Mouse (Mus musculus): Measurements from ENCODE around the gene Col6a6. TPM values are rescaled to one million over a fixed set of nuclear protein-coding genes. Genes with fewer than 3 reads are reported as not detected.
"Not testable (repeated sequence)": the region's sequence is repeated elsewhere in the genome, so short reads cannot be mapped to it uniquely, and the experiment has no call there.

Col6a6 gene
- 0.19 and 0.23 TPM in 2 replicates for polyA plus RNA-seq (2012; rRNA removed)

DNA sequence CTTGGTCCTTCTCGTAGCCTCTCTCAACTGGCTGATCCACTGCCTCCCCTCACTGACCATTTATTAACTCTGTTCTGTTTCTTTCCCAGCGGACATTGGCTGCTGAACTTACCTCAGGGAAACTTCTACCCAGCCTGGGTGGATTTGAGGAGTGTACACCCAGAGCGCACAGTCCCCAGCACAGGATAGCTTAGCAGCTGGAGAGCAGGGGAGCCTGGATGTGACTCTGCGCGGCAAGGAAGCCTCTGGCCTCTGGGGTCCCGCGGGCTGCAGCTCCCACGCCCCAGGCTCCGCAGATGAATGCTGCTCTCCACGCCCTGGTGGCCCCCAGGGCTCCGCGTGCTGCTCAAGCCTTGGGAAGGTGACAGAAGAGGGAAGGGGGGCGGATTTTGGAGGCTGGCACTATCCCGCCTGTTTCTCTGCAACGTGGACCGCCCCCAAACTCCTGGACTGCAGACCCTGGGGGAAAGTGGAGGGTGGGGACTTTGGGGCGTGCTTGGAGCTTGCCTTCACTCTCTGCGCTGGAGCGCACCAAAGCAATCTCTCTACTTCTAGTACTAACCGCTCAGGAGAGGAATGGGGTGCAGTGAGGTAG is at the start of gene Col6a6:
Col6a6 (minus strand) TSS at position 370 of the 595 bp plus-strand sequence.
- no peak for TF ChIP-seq POLR2A (IDR thresholded peaks at IDR 0.05; ENCODE audit: extremely low read depth, insufficient read depth, low read length)
- TF ChIP-seq CTCF (IDR thresholded peaks at IDR 0.05; ENCODE audit: extremely low read depth, insufficient read depth, low read length): no peak
- no peaks in the 10 kb centered on the region for H3K4me1 ChIP-seq (ENCODE audit: control insufficient read depth, insufficient read depth, low read length)
- no peak within 1 kb of the TSS for H3K27ac ChIP-seq (ENCODE audit: insufficient read depth, low read length)
- no peak within 1 kb of the TSS for H3K4me3 ChIP-seq (ENCODE audit: insufficient read depth, low read length)

DNA sequence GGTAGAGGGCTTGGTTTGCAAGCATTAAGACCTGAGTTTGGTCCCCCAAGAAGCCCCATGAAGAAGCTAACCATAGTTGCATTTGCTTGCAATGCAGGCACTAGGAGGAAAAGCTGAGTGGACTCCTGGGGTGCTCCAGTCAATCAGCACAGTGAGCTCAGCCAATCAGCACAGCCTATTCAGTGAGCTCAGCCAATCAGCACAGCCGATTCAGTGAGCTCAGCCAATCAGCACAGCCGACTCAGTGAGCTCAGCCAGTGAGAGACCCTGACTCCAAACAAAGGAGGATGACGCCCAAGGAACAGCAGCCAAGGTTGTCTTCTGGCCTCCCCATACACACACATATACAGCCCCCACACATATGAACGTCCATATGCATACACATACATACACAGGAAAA is 48.2 kb upstream of the Col6a6 start:
- H3K4me1 ChIP-seq (ENCODE audit: control insufficient read depth, insufficient read depth, low read length): no peaks in the 10 kb centered on the region
- no peak overlapping the region for H3K4me3 ChIP-seq (ENCODE audit: insufficient read depth, low read length)
- TF ChIP-seq CTCF (IDR thresholded peaks at IDR 0.05; ENCODE audit: extremely low read depth, insufficient read depth, low read length): no peak
- no peak for TF ChIP-seq POLR2A (IDR thresholded peaks at IDR 0.05; ENCODE audit: extremely low read depth, insufficient read depth, low read length)
- H3K27ac ChIP-seq (ENCODE audit: insufficient read depth, low read length): no peak overlapping the region

DNA sequence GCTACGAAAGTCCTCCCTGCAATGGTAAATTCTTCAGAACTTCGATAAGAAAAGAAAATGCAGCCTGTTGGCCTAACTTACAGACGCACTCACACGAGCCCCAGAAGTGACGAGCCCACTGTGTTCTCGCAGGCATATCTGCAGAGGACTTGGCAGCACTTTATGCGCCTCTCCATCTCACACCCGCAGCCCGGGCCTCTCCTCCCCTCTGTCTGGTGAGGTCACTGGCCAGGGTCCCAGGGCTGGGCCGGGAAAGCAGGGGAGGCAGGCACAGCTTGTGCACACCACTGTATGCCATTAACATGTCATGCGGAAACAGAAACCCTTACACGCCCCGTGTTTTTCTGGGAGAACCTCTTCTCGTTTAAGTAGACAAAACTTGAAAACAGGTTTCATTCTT is 43.7 kb upstream of the Col6a6 start:
- peaks cover 7% of the 10 kb centered on the region for H3K4me1 ChIP-seq (ENCODE audit: control insufficient read depth, insufficient read depth, low read length)
- TF ChIP-seq POLR2A (IDR thresholded peaks at IDR 0.05; ENCODE audit: extremely low read depth, insufficient read depth, low read length) (no peak), CTCF (IDR thresholded peaks at IDR 0.05; ENCODE audit: extremely low read depth, insufficient read depth, low read length) (no peak)
- H3K4me3 ChIP-seq (ENCODE audit: insufficient read depth, low read length): no peak overlapping the region
- H3K27ac ChIP-seq (ENCODE audit: insufficient read depth, low read length): no peak overlapping the region

DNA sequence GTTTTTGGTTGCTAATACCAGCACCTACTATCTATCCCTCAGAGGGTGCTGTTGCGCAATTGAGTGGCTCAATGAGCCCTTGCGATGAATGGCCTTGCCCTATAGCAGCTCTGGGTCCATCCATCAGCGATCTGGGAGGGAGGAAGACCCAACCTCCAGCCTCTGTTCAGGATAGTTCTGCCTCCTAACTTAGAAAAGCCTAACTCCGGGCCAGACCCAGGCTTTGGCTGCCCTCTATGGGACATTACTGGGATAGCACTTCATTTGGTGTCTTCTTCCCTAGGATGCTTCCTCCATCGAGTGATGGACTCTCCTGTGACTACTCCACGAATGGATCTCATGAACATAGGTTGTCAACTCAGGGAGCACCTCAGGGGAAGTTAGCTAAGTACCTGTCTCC is 29.8 kb upstream of the Col6a6 start:
- Histone ChIP-seq H3K4me3 (ENCODE audit: insufficient read depth, low read length) (no peak overlapping the region), H3K27ac (ENCODE audit: insufficient read depth, low read length) (no peak overlapping the region), H3K4me1 (ENCODE audit: control insufficient read depth, insufficient read depth, low read length) (no peaks in the 10 kb centered on the region)
- TF ChIP-seq CTCF (IDR thresholded peaks at IDR 0.05; ENCODE audit: extremely low read depth, insufficient read depth, low read length): peak; percentile 93
- no peak for TF ChIP-seq POLR2A (IDR thresholded peaks at IDR 0.05; ENCODE audit: extremely low read depth, insufficient read depth, low read length)

DNA sequence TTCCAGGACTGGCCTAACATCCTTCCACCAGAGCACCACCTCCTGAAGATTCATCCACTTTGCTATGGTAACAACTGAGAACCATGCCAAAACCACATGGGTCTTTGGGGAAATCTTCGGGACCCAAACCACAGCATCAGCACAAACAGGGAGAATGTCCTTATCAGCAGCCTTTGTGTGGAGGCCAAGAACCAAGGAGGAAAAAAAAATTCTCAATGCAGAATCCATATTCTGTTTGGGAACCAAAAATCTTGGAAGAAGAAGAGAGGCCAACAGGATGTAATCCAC is 24.8 kb upstream of the Col6a6 start:
- no peak overlapping the region for H3K4me3 ChIP-seq (ENCODE audit: insufficient read depth, low read length)
- TF ChIP-seq POLR2A (IDR thresholded peaks at IDR 0.05; ENCODE audit: extremely low read depth, insufficient read depth, low read length): no peak

DNA sequence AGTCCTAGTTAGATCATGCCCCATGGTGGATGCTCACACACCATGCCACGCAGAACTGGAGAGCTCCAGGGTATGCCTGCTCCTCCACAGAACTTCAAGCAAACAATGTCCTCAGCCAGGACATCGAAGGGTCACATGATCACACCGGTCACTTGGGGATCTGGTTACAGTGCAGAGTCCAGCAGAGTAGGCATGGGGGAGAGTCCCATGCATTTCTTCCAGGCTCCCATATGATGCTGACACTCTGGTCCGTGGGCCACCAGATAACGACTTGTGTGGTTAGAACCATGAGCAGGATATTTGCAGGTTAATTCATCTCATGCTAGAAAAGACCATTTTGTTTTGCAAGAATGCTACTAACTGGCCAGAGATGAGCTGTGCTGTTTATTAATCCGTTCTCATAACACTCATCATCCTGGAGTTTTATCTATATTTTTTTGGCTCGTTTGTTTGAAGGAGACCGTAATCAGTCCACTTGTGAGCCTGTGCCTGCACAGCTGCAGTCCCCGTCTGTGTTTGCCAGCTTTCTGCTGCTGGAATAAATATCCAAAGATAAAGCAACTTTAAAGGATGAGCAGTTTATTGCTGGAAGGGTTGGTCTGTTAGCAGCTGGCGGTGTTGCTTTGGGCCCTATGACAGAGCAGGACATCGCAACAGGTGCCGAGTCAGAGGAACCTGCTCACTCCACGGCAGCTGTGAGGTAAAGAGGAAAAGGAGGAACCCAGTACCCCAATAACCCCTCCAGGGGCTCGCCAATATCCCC is 24.2 kb upstream of the Col6a6 start:
- no peak overlapping the region for H3K27ac ChIP-seq (ENCODE audit: insufficient read depth, low read length)
- TF ChIP-seq POLR2A (IDR thresholded peaks at IDR 0.05; ENCODE audit: extremely low read depth, insufficient read depth, low read length) (no peak), CTCF (IDR thresholded peaks at IDR 0.05; ENCODE audit: extremely low read depth, insufficient read depth, low read length) (no peak)
- H3K4me1 ChIP-seq (ENCODE audit: control insufficient read depth, insufficient read depth, low read length): no peaks in the 10 kb centered on the region
- no peak overlapping the region for H3K4me3 ChIP-seq (ENCODE audit: insufficient read depth, low read length)

More for the DNA sequence above, 24.8 kb upstream of the Col6a6 start:
- Histone ChIP-seq H3K27ac (ENCODE audit: insufficient read depth, low read length) (no peak overlapping the region), H3K4me1 (ENCODE audit: control insufficient read depth, insufficient read depth, low read length) (no peaks in the 10 kb centered on the region)

DNA sequence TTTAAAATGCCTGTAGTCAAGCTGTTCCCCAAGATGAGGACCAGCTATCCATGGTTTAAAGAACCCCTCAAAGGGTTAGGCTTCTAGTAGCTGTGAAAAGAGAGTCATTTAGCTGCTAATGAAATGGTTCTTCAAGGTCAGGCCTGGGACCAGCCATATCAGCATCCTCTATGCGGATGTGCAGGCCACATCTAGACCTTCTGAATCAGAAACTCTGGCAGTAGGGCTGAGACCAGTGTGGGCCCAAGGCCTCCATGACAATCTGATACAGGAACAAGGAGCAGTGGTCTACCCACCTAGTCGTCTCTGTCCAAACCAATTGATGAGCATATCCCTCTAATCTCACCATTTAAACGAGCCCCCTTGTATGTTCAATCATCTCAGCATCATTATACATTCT is 23.1 kb upstream of the Col6a6 start:
- Histone ChIP-seq H3K4me1 (ENCODE audit: control insufficient read depth, insufficient read depth, low read length) (no peaks in the 10 kb centered on the region), H3K4me3 (ENCODE audit: insufficient read depth, low read length) (no peak overlapping the region), H3K27ac (ENCODE audit: insufficient read depth, low read length) (no peak overlapping the region)
- no peak for TF ChIP-seq POLR2A (IDR thresholded peaks at IDR 0.05; ENCODE audit: extremely low read depth, insufficient read depth, low read length)
- no peak for TF ChIP-seq CTCF (IDR thresholded peaks at IDR 0.05; ENCODE audit: extremely low read depth, insufficient read depth, low read length)

DNA sequence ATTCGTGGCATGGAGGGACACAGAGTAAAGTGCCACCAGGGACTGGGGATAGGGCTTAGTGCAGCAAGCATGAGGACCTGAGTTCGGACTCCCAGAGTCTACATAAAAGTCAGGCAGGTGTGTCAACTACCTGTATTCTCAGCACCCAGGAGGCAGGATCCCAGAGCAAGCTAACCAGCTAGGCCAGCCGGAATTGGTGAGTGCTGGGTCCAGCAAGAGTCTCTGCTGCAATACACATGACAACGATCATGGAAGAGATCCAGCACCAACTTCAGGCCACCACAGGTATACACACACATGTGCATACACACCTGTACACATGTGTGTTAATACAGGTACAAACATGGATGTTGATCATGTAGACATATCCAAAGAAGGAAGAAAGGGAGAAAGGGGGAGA is 20.4 kb upstream of the Col6a6 start:
- no peak overlapping the region for H3K4me3 ChIP-seq (ENCODE audit: insufficient read depth, low read length)
- no peak overlapping the region for H3K27ac ChIP-seq (ENCODE audit: insufficient read depth, low read length)
- H3K4me1 ChIP-seq (ENCODE audit: control insufficient read depth, insufficient read depth, low read length): no peaks in the 10 kb centered on the region
- TF ChIP-seq CTCF (IDR thresholded peaks at IDR 0.05; ENCODE audit: extremely low read depth, insufficient read depth, low read length): no peak
- no peak for TF ChIP-seq POLR2A (IDR thresholded peaks at IDR 0.05; ENCODE audit: extremely low read depth, insufficient read depth, low read length)

DNA sequence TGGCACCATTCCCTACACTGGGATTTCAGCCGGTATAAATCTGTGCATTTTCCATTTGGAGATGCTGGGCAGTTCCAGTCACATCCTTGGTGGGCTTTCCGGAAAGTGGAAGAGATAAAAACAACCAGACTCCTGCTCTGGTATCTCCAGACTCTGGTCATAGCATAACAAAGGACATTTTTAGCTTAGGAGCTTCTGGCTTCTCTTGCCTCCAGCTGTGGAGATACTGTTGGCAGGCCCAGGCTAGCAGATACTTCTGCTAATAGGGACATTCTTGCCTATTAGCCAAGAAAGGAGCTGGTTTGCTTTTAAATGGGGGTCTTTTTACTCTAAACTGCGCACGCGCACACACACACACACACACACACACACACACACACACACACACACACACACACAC is 19.3 kb upstream of the Col6a6 start:
- no peak for TF ChIP-seq CTCF (IDR thresholded peaks at IDR 0.05; ENCODE audit: extremely low read depth, insufficient read depth, low read length)
- no peak for TF ChIP-seq POLR2A (IDR thresholded peaks at IDR 0.05; ENCODE audit: extremely low read depth, insufficient read depth, low read length)
- H3K4me3 ChIP-seq (ENCODE audit: insufficient read depth, low read length): no peak overlapping the region
- H3K27ac ChIP-seq (ENCODE audit: insufficient read depth, low read length): no peak overlapping the region
- H3K4me1 ChIP-seq (ENCODE audit: control insufficient read depth, insufficient read depth, low read length): no peaks in the 10 kb centered on the region

DNA sequence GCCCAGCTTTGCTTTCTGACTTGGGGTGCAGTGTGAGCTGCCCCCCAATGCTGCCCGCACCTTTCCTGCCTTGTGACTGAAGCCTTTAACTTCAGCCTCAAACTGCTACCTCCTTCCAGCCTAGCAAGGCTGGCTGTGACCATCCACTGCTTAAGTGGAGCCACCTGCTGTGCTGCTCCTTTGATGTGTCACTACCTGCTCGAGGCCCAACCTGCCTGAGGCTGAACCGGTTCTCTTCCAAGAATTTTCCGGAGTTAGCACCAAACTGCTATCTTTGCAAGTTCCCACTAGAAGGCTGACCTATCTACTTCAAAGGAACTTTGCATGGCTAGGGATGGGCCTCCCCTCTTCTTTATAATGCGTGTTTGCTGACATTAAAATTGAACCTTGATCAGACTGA is 13.4 kb upstream of the Col6a6 start:
- not testable (repeated sequence) for H3K4me3 ChIP-seq (ENCODE audit: insufficient read depth, low read length); H3K27ac ChIP-seq (ENCODE audit: insufficient read depth, low read length); H3K4me1 ChIP-seq (ENCODE audit: control insufficient read depth, insufficient read depth, low read length)

Data from cortical plate, adult 2 months (tissue).